Comparison of ENCODE assay signal across 9 mouse cellular contexts in genomic region chr6:115065411-115066241, GRCm38 (mm10). TPM values are rescaled to one million over a fixed set of nuclear protein-coding genes. Genes with fewer than 3 reads are reported as not detected.
DNase-seq lines count a peak whose midpoint lies in the region; ATAC-seq and TF ChIP-seq lines count a peak whose summit lies in the region.
"Had no signal": no experiment of that assay in that cellular context is flagged by ENCODE, and none has a peak within 500 bp of the region (broad histone marks: within the 10 kb centered on the region; RNA-seq: fewer than 3 reads in every experiment).

No protein-coding gene starts in this region.

- H3K4me3 ChIP-seq in heart, postnatal 0 days (ENCODE audit: low read depth, low read length), result no peak overlapping the region
- H3K4me3 ChIP-seq: limb, embryonic 15.5 days had no signal

- no peaks in the 10 kb centered on the region for H3K9me3 ChIP-seq in heart, postnatal 0 days (replicated peaks; ENCODE audit: control insufficient read depth, low read length)
- H3K9me3 ChIP-seq: limb, embryonic 15.5 days had no signal

- H3K4me1 ChIP-seq in heart, postnatal 0 days (ENCODE audit: control insufficient read depth, insufficient read depth), result no peaks in the 10 kb centered on the region
- H3K4me1 ChIP-seq: limb, embryonic 15.5 days had no signal

- TF ChIP-seq EP300 in heart, postnatal 0 days (IDR thresholded peaks at IDR 0.05; ENCODE audit: low read depth), result no peak

- H3K27me3 ChIP-seq in heart, postnatal 0 days (ENCODE audit: control insufficient read depth, insufficient read depth, low read length), result no peaks in the 10 kb centered on the region
- no peaks in the 10 kb centered on the region for H3K27me3 ChIP-seq in splenic B cell, adult 2 months (ENCODE audit: control insufficient read depth, insufficient read depth, low read length, poor library complexity, severe bottlenecking)
- H3K27me3 ChIP-seq: limb, embryonic 15.5 days had no signal

- DNase-seq in heart, postnatal 0 days (ENCODE audit: low spot score), result peak; percentile 36
- DNase-seq in heart, adult 11 months, result no peak
- peak; percentile 74 for DNase-seq in brain, adult 2 months (ENCODE audit: low read depth, low spot score)
- DNase-seq in kidney, postnatal 4 days, result peak; percentile 43 to 56
- peak; percentile 59 for DNase-seq in splenic B cell, adult 2 months (ENCODE audit: low read depth, low spot score)

- WGBS in heart, postnatal 0 days, result 39% methylated on average over 13 of the region's 13 CpGs

- H3K9ac ChIP-seq in heart, postnatal 0 days (replicated peaks; ENCODE audit: low read depth, low read length), result no peak overlapping the region
- H3K9ac ChIP-seq: limb, embryonic 15.5 days had no signal

- no peaks in the 10 kb centered on the region for H3K36me3 ChIP-seq in heart, postnatal 0 days (replicated peaks; ENCODE audit: control insufficient read depth, insufficient read depth, low read length)
- H3K36me3 ChIP-seq in splenic B cell, adult 2 months (ENCODE audit: control insufficient read depth, insufficient read depth, low read length, poor library complexity, severe bottlenecking), result no peaks in the 10 kb centered on the region
- H3K36me3 ChIP-seq: limb, embryonic 15.5 days had no signal

- H3K4me2 ChIP-seq in heart, postnatal 0 days (ENCODE audit: low read depth, low read length), result no peak overlapping the region
- H3K4me2 ChIP-seq: limb, embryonic 15.5 days had no signal

- TF ChIP-seq CTCF in heart, postnatal 0 days (IDR thresholded peaks at IDR 0.05; ENCODE audit: low read depth), result peak; percentile 63

- no peak overlapping the region for H3K27ac ChIP-seq in heart, postnatal 0 days (ENCODE audit: low read depth)
- H3K27ac ChIP-seq: limb, embryonic 15.5 days had no signal

- no peak for ATAC-seq in heart, postnatal 0 days (ENCODE audit: insufficient read depth, low read depth)
- peak; percentile 54 for ATAC-seq in CD4-positive, CD25-positive, alpha-beta regulatory T cell, adult 4 months
- ATAC-seq in erythroblast, adult 5-6 weeks (replicated peaks; ENCODE audit: low FRiP score, poor library complexity, severe bottlenecking), result peak; percentile 78
- peak; percentile 87 for ATAC-seq in megakaryocyte, adult 5-6 weeks (ENCODE audit: poor library complexity, severe bottlenecking)

RNA-seq across cellular contexts. Expression of gene Tamm41, which starts 27.9 kb away (rescaled TPM):
- 30.5 and 56.0 TPM in 2 replicates for total RNA-seq in heart, postnatal 0 days (2014; rRNA removed; ENCODE audit: low replicate concordance)
- 22.8 and 23.9 TPM in 2 replicates for polyA plus RNA-seq in heart, postnatal 0 days (2015; fragmentation: Nextera tagmentation; extraction: Ambion mirVana)
- 10 to 100 TPM; 32.4 to 33.0 TPM for polyA plus RNA-seq in CD4-positive, CD25-positive, alpha-beta regulatory T cell, adult 4 months (2017; shearing (Covaris generic))
- 13.2 and 13.8 TPM in 2 replicates for total RNA-seq in erythroblast, adult 5-6 weeks (2015; ENCODE audit: low replicate concordance)
- 9.0 and 12.5 TPM in 2 replicates for total RNA-seq in erythroblast, adult 5-6 weeks (2017; ENCODE audit: low replicate concordance)
- total RNA-seq in megakaryocyte, adult 5-6 weeks (2015), result 22.9 and 24.9 TPM in 2 replicates
- 29.5 and 31.2 TPM in 2 replicates for total RNA-seq in megakaryocyte, adult 5-6 weeks (2017)
